Mouse (Mus musculus): ENCODE measurements around the gene Frmd4a.

DNA sequence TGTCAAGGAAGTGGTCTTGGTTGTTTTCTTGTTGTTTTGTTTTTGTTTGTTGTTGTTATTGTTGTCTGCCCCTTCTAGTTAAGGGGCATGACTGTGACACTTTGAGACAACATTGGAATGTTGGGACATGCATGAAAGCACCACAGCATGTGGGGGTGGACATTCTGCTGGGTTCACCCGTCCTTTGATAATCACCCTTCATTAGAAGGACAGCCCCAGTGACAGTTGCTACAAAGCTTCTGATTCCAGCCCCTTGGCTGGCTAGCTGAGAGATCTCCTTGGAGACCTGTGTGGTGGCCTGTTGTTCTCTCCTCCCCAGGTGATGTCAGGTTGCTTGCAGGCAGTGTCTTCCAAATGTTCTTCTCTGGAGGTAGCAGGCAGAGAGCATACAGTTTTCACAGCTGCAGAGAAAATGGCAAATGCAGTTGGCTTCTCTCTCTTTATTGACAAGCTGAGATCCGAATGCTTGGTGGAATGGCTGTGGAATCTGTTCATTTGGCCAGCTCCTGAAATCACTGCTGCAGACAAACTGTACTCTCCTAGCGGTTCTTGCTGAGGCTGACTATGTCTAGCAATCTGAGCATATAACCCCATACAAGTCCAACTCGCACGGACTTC lies 136.6 kb downstream of the Frmd4a start:
- TF ChIP-seq GATA1 (IDR thresholded peaks at IDR 0.05; ENCODE audit: borderline replicate concordance, low read length) (no peak), FLI1 (IDR thresholded peaks at IDR 0.05; ENCODE audit: low read length) (no peak)
